Mouse (Mus musculus) ES-E14 (cell line): ENCODE measurements around the gene Rpl34.

Experiments
- HCFC1 ChIP-seq: IDR thresholded peaks from 2 replicates; pipeline ENCODE4 v1.6.1; 2012; ENCODE audit warnings: low read length, inconsistent platforms, borderline replicate concordance; ENCODE audit not compliant: insufficient read depth
- MAFK ChIP-seq: IDR thresholded peaks from 2 replicates; pipeline ENCODE4 v1.6.1; 2014; ENCODE audit warnings: mild to moderate bottlenecking, low read depth, low read length, inconsistent platforms; ENCODE audit not compliant: insufficient read depth
- ZC3H11A ChIP-seq: IDR thresholded peaks from 2 replicates; pipeline ENCODE4 v1.6.1; 2012; ENCODE audit warnings: low read depth, mild to moderate bottlenecking, inconsistent platforms, low read length, borderline replicate concordance

- no peak for TF ChIP-seq MAFK
- TF ChIP-seq ZC3H11A = no peak
- no peak for TF ChIP-seq HCFC1
Observed at GRCm38 (mm10) chr3:130681226-130681625, 49.0 kb downstream of the Rpl34 start.
